Mouse (Mus musculus): ENCODE measurements around the gene Nlgn2.
A peak's percentile ranks its signal among the peaks of the same experiment; 100 is the strongest.

The Nlgn2 gene

GRCm38 (mm10) chr11:69818871-69819270, 18.7 kb downstream of the Nlgn2 start:
- DNase-seq, result no peak

- DNase-seq, result no peak
Measured at GRCm38 (mm10) chr11:69818365-69818764, 19.2 kb downstream of the Nlgn2 start, which contains the start of gene Spem2. TSS of gene Spem2 (minus strand) at chr11:69818465.

- DNase-seq, result no peak
Measured at GRCm38 (mm10) chr11:69816520-69816919, 21.1 kb downstream of the Nlgn2 start.

GRCm38 (mm10) chr11:69815155-69815554, 22.4 kb downstream of the Nlgn2 start, which contains the start of gene Gm39566:
TSS of gene Gm39566 (minus strand) at chr11:69815298.
- no peak for DNase-seq

- DNase-seq, result no peak
Measured at GRCm38 (mm10) chr11:69810280-69810679, 27.3 kb downstream of the Nlgn2 start.

GRCm38 (mm10) chr11:69807641-69808040, 29.9 kb downstream of the Nlgn2 start:
- no peak for DNase-seq

- DNase-seq, result no peak
Measured at GRCm38 (mm10) chr11:69806378-69806777, 31.2 kb downstream of the Nlgn2 start.

- DNase-seq, result no peak
Measured at GRCm38 (mm10) chr11:69804972-69805909, 32.3 kb downstream of the Nlgn2 start, which contains the start of gene Tmem102. TSS of gene Tmem102 (minus strand) at chr11:69805624.

GRCm38 (mm10) chr11:69804652-69804940, 33.0 kb downstream of the Nlgn2 start:
- DNase-seq, result no peak

GRCm38 (mm10) chr11:69803786-69804651, 33.6 kb downstream of the Nlgn2 start:
- DNase-seq, result peak; percentile 67

- DNase-seq, result no peak
Measured at GRCm38 (mm10) chr11:69803328-69803727, 34.3 kb downstream of the Nlgn2 start.

- DNase-seq, result peak; percentile 74
Measured at GRCm38 (mm10) chr11:69802648-69803105, 34.9 kb downstream of the Nlgn2 start.

GRCm38 (mm10) chr11:69801379-69801977, 36.1 kb downstream of the Nlgn2 start, which contains the start of gene Fgf11:
TSS of gene Fgf11 (minus strand) at chr11:69801857.
- no peak for DNase-seq

GRCm38 (mm10) chr11:69800392-69801197, 37.0 kb downstream of the Nlgn2 start:
- peak; percentile 51 for DNase-seq

GRCm38 (mm10) chr11:69800138-69800391, 37.5 kb downstream of the Nlgn2 start:
- no peak for DNase-seq

GRCm38 (mm10) chr11:69799394-69800137, 38.0 kb downstream of the Nlgn2 start:
- DNase-seq, result no peak

GRCm38 (mm10) chr11:69797924-69798323, 39.7 kb downstream of the Nlgn2 start:
- DNase-seq, result no peak

- no peak for DNase-seq
Measured at GRCm38 (mm10) chr11:69795983-69796435, 41.6 kb downstream of the Nlgn2 start.

- DNase-seq, result peak; percentile 97
Measured at GRCm38 (mm10) chr11:69795168-69795982, 42.2 kb downstream of the Nlgn2 start, which contains the start of gene Chrnb1. TSS of gene Chrnb1 (minus strand) at chr11:69795943.

- no peak for DNase-seq
Measured at GRCm38 (mm10) chr11:69793429-69793828, 44.2 kb downstream of the Nlgn2 start.

Measured in layer of hippocampus, adult 9-11 months (tissue).